Mouse (Mus musculus) C2C12 (cell line): Measurements from ENCODE around the gene Cep131.

Experiments used
- CEBPB ChIP-seq: IDR thresholded peaks from one replicate; pipeline ENCODE4 v1.6.1; 2011; ENCODE audit warnings: low read depth, mild to moderate bottlenecking, control low read depth, moderate library complexity
- CTCF ChIP-seq: IDR thresholded peaks from one replicate; pipeline ENCODE4 v1.5.1; 2011; ENCODE audit not compliant: control insufficient read depth, insufficient read depth, insufficient read length
- MAX ChIP-seq: IDR thresholded peaks from one replicate; pipeline ENCODE4 v1.6.1; 2011; ENCODE audit warnings: mild to moderate bottlenecking, control low read depth
- MYOG ChIP-seq: IDR thresholded peaks from one replicate; pipeline ENCODE4 v1.6.1; 2011; ENCODE audit not compliant: control insufficient read depth, insufficient read length; ENCODE audit errors: extremely low read depth
- USF1 ChIP-seq: IDR thresholded peaks from one replicate; pipeline ENCODE4 v1.6.1; 2011; ENCODE audit warnings: low read depth, mild to moderate bottlenecking, control low read depth, moderate library complexity

DNA sequence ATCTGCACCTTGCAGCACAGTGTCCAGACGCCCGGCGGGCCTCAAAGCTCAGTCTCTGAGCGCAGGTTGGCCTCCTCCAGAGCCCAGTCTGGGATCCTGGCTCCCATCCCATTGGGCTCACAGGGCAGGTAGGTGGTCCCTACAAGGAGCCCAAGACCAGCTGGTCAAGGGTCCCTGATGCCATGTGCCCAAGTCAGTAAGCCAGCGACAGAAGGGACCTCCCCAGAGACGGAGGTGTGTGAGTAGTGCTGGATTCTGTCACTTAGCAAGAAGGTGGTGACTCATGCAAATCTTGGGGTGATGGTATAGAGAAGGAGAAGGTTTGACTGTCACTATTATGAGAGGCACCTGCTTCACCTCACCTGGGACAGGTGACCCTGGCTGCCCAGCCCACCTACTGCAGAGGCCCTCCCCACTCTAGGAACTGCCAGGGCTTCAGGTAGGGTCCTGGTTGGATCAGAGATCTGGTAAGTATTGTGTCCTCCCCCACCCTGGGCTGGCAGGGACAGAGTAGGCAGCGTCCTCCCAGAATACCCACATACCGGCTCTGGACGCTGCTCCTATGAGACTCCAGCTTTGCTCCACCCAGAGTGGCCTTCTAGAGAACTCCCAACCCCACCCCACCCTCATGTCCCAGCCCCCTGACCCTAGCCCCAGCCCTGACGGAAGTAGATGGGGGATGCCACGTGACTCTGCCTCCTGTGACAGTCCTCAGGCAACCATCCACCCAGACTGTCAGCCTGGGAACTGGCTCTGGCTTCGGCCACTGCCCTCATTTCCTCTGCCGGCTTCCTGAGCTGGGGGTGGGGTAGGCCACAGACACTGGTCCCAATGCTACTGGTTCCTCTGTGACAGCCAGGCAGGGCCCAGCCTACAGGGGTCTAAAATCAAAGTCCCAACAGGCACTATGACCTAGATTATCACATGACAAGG is 45.2 kb downstream of the Cep131 start:
- no peak for TF ChIP-seq CTCF
- no peak for TF ChIP-seq CEBPB
- TF ChIP-seq MAX = no peak
- TF ChIP-seq USF1 = peak; percentile 19
- TF ChIP-seq MYOG = no peak
